Mouse (Mus musculus) kidney, postnatal 4 days (tissue): ENCODE data around the gene Wdr12.
"Not testable (repeated sequence)": the region's sequence is repeated elsewhere in the genome, so short reads cannot be mapped to it uniquely, and the experiment has no call there.

Experiments used
- DNase-seq, 2 experiments: peaks; one replicate each; pipeline ENCODE4 v3.0.0; 2021; ENCODE audit warnings: mixed read lengths in 2 of 2

The Wdr12 gene

DNA sequence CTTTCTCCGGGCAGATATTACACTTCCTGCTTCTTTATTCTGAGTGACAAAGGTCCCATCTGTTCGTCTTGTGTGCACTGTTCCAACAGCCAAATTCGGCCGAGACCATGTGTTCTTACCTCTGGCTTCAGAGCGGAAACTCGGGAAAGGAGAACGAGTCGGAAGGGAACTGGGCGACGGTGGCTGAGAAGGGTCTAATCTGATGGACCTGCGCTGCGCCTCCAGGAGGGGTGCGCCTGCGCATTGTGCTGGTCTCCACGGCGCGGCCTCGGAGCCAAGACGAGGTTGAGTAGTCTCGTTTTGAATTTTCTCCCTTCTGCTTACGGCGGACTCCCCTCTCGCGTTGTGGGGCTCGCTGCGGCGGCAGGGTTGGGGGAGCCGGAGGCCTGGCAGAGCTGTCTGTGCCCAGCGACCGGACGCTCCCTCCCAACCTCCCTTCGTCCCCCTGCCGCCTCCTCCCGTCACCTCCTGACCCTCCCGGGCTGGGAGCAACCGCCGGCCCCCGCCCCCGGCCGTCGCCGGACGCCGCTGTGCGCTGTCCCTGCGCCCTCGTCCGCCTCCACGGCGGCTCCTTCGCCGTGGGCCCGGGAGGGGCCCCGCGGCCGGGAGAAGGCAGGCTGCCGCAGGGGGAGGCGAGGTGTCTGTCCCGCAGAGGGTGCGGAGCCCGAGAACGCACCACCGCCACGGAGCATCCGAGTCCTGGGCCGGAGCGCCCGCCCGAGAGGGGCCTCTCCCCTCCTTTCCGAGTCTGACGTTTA is at the start of gene Wdr12, which contains the start of gene Carf:
TSS of gene Wdr12 (minus strand) at position 622 of the 758 bp plus-strand sequence.
TSS of gene Carf (plus strand) at position 224 of the 758 bp plus-strand sequence.
- peak; percentile 97 to 99 for DNase-seq

DNA sequence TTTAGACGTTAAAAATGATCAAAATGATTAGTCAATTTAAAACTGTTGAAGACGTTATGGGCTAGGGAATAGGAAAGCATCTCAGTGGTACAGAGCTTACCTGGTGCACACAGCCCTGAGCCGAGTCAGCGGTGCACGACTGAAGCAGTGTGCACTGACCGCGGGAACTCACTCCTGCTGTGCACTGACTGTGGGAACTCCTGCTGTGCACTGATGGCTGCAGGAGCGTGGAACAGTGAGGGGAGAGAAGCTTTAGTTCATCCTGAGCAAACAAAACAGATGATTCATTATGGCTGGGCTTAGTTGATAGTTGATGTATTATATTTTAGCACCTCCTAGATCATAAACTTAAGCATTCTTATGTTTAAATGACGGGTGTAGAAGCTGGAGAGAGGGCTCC is 38.9 kb upstream of the Wdr12 start:
- DNase-seq: peak in 1 of 2 experiments; percentile 4

DNA sequence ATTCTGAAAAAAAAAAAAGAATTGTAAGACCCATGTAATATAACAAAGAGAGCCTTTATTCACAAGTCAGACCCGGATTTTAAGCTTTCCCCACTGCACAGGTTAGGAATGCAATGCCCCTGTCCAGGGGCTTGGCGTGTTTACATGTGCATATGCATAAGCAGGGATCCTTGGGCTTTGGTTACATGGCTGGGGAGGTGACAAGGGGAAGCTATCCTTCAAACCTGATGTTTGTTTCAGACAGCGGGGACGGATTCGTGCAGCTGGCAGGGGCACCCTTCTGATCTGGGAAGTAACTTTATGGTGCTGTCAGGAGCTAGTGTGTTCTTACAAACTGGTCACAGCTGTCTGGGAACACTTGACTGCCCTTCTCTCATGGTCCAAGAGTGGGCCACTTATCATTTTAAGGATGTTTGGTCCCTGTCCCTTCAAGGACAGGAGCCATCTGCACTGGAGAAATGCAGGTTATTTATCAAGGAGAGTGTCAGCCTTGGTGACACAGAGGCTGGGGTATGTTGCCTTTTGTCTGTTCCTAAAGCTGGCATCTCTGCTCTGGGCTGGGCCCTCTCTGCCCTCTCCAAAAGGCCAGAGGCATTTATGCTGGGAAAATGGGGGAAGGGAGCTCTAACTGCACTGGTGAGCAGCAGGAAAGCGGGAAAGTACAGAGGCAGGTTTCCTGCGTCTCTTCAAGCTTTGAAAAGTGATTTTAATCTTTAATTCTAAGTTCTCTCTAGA is 19.4 kb upstream of the Wdr12 start:
- no peak for DNase-seq

DNA sequence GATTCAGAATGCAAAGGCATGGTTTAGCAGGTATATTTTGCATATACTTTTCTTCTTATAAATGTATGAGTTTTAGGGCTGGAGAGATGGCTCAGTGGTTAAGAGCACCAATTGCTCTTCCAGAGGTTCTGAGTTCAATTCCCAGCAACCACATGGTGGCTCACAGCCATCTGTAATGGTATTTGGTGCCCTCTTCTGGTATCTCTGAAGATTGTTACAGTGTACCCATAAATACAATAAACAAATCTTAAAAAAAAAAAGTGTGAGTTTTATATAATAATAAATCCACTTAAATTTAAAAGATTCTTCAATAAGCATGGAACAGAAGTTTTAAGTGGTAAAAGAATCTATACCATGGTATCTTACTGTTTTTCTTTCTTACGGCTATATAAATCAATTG is 6.1 kb upstream of the Wdr12 start:
- no peak for DNase-seq

DNA sequence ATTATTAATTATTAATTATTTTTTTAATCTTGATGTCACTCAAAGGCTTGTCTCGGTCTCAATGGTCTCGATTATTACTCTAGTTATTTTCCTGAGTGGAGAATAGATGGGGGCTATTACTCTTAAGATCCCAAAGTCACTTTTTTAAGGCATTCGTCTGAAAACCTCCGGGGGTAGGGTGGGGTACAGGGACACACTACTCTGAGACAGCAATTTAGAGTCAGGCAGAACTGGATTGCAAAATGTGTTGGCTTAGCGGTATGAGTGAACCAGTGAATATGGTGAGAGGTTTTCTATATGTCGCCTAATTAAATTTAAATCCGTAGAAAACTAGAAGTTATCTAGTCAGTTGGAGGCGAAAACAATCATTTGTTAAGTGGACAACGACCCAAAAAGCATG is 394 bp upstream of the Wdr12 start:
- DNase-seq: peak in 1 of 2 experiments; percentile 6

DNA sequence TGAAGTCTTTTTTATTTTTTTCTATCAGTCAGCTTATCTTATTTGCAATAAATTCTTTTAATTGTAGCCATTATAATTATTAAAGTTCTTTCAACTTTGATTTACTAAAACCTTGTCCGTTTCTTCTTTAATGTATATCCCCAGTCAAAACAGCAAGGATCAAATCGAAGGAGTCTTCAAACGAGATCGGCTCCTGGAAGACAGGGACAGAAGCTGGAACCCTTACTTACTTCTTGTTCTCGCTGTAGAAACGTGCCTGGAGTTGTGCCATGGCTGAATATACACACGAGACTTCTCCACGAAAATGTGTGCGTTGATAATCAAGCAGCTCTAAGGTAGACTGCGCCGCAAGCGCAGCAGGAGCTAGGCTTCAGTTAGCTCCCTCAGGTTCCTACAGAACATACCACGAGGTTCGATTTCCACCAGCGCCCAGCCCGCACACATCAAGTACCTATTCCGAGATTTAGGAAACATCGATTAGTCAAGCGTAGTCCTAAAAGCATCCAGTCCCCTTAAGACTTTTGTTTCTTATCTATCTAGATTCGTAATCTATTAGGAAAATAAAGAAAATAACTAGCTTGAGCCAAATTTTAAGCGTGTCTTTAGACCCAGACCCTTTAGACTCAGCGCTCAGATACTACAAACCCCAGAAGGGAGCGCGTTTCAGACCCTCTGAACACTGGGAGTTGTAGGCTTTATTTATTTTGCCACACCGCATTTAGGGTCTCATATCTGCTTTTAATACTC is 995 bp downstream of the Wdr12 start:
- DNase-seq: peak; percentile 71 to 80

DNA sequence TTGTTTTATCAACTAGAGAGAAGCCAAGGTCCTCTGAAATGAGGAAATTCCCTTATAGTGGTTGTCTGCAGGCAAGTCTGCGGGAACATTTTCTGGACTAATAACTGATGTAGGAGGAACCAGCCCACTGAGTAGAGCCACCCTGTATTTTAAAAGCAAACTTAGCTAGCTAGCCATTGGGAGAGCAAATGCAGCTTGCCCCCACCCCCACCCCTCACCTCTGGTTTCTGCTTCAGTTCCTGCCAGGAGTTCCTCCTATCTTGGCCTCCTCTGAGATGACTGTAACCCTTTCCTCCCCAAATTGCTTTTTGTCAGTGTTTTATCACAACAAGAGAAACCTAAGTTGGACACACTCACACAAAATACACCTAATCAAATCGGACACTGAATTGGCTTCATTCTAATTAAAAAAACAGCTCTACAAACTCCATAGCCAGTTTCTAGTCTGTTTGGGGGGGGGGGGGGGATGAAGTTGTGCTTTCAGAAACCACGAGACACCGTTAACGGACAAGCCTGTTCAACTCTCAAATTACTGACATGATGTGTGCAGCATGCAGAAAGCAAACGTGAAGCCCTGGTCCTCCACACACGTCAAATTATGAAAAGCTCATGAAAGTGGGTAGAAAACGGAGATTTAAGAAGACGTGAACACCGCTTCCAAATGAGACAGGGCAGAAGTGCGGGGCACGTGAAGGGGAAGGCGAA is 1.7 kb downstream of the Wdr12 start:
- DNase-seq: peak in 1 of 2 experiments; percentile 8

DNA sequence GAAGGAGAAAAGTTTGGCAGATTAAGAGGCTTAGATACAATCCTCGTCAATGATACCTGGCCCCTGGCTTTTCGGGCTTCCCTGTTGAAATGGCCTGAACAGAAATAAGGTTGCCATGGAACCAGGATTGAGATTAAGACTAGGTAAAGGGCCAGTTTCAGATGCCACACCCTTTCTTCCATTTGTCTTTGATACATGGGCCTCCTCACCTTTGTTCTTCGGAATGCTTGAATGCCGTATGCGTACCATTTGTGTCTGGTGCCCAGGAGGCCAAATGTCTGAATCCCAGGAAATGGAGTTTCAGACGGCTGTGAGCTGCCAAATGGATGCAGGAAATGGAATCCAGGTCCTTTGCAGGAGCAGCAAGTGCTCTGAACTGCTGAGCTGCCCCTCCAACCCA is 22.0 kb downstream of the Wdr12 start:
- DNase-seq: no peak

DNA sequence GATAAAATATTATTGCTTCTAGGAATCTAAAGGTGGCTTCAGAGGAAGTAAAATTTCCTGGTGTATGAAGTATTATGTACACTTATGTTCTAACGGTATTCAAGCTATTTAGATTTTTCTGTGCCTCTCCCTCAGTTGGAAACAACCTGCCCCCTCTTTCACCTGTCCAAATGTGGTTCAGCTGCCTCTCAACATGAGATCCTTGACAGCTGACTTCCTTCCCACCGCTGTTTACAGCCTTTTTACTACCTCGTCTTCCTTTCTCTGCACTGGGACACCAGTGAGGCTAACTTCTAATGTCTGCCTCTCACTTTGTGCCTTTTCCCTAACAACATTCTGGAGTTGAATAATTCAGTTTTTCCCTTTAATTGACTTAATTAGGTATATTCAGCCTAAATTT is 22.9 kb downstream of the Wdr12 start:
- no peak for DNase-seq

DNA sequence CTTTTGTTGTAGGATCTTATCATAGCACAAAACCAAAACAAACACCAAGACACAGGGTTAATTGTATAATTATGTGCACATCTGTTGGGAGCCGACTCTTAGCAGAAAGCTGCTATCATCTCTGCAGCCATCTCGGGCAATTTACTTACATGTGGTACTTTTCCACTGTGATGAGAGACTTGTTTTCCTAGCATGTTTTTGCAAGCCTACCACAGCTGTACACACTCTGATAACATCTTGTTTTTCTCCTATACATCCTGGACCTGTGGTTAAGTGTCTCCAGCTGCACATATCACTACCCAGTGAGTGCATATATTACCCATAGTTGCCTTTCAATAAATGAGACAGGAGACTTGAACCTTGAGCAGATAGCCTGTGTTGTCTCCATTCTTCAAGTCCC is 23.5 kb downstream of the Wdr12 start:
- DNase-seq: no peak

DNA sequence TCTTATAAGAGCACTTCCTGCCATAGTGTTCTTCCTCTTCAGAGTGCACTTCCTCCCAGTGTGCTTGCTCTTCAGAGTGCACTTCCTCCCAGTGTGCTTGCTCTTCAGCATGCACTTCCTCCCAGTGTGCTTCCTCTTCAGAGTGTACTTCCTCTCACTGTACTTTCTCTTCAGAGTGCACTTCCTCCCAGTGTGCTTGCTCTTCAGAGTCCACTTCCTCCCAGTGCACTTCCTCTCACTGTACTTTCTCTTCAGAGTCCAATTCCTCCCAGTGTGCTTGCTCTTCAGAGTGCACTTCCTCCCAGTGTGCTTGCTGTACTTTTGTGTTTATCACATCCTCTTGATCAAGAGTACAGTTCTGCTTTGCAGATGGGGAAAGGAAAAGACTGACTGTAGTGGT is 27.7 kb downstream of the Wdr12 start:
- DNase-seq: not testable (repeated sequence)

DNA sequence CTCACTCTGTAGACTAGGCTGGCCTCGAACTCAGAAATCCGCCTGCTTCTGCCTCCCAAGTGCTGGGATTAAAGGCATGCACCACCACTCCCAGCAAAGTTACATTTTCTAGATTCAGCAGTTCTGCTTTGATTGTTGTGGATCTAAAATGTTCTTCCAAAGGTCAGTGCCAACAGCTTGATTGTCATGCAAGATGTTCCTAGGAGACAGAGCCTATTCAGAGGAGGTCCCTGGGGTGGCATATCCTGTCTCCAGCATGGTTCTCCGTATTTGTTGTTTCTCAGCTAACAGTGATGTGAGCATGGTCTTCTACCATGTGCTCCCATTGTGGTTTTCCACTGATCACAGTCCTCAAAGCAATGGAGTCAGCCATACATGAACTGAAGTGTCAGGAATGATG is 42.1 kb downstream of the Wdr12 start:
- DNase-seq: no peak

DNA sequence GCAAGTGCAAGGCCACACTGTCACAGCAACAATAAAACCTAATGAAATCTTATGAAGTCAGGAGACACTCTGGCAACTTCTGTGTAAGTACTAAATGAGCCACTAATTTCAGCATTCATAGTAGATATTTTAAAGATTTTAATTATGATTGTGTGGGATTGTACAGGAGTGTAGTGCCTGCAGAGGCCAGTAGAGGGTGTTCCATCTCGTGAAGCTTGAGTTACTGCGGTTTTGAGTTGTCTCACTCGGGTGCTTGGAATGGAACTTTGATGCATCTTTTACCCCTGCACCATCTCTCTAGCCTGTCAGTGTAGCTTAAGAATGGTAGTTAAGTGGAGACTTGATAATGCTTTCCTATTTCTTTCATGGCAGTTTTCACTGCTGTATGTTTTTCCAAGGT is 43.8 kb downstream of the Wdr12 start:
- DNase-seq: no peak

DNA sequence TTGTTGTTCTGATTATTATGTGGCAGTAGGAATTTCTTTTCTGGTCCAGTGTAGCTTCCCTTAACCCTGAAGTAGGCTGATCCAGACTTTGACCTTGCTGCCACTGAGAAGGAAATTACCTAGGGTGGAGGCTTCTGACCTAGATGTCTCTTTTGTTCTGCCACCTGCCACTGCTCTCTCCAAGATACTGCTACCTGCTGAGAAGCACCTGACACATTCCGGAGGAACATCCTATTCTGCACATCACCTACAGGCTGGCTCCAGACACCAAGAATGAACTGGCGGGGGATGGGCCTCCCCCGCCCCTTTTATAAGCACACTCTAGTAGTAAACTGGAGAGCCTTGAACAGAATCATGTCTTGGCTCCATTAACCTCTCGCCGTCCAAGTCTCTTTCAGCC is 51.0 kb downstream of the Wdr12 start:
- DNase-seq: not testable (repeated sequence)

DNA sequence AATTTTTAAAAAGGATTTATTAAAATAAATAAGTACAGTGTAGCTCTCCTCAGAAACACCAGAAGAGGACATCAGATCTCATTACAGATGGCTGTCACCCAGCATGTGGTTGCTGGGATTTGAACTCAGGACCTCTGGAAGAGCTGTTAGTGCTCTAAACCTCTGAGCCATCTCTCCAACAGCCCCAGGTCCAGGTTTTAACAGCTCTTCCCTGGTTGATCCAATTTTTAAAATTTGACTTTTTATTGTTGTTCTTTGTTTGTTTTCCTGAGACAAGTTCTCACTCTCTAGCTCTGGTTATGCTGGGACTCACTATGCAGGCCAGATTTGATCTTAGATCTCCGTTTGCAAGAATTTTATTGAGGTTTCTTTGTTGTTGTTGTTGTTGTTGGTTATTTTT is 53.9 kb downstream of the Wdr12 start:
- no peak for DNase-seq

DNA sequence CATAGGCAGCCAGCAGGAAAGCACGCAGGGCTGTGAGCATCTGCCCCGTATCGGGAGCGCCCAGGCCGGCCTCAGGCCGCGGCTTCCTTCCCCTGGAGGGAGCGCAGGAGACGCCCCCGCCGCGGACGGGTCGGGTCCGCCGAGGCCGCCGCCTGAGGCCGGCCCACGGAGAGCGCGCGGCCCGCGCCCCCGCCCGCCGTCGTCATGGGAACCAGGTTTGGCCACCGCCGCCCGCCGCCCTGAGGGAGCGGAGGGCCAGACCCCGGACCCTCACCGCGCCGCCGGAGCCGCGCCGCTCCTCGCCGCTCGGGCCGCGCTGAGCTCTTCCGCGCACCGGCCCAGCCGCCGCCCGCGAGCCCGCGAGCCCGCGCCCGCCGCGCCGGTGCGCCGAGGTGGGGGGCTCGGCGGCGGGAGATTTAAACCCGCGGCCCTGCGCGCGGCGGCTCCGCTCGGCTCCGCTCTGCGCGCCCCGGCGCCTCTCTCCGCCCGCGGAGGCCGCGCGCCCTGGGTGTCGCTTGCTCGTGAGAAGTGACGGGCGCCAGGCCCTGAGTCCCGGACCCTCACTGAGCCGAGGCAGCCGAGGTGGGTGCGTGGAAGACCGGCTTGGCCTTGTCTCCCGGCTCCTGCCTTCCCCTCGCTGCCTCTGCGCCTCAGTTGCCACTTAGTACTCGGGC is 55.5 kb downstream of the Wdr12 start, which contains the start of gene Ica1l:
TSS of gene Ica1l (minus strand) at position 389 of the 674 bp plus-strand sequence.
- peak; percentile 79 to 84 for DNase-seq

DNA sequence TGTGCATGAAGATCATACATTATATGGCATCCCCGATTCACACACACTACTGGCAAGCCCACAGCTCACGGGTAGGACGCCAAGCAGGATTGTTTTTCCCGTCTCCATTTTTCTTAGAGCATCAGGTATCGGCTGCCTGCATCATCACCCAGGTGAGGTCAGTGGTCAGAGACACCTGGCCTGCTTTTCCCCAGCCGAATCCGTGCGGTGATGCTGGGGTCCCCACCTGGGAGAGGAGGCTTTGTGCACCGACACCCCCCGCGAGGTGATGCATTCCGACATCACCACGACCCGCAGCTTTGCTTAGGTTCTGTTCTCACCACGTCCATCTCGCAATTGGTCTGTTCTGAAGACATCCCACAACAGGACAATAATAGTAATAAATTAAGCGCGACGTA is 56.0 kb downstream of the Wdr12 start:
- no peak for DNase-seq

DNA sequence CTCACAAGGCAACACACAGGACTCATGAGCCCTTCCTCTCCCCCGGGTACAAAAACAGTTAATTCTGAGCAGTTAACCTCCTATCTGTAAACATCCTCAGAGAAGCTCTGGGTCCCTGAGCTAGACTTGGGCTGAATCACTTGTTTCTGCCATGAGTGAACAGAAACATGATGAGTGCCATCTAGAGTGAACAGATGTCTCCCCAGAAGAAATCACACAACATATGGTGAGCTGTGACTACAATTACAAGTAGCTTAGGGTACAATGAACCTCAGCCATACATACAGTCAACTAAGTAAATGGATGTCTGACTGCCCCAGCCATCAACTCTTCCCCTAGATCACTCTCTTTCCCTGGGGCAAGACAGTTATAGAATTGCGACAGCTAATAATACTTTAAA is 63.4 kb downstream of the Wdr12 start:
- DNase-seq: no peak
